Comparison of ENCODE assay signal across 11 mouse cellular contexts in the genomic region with DNA sequence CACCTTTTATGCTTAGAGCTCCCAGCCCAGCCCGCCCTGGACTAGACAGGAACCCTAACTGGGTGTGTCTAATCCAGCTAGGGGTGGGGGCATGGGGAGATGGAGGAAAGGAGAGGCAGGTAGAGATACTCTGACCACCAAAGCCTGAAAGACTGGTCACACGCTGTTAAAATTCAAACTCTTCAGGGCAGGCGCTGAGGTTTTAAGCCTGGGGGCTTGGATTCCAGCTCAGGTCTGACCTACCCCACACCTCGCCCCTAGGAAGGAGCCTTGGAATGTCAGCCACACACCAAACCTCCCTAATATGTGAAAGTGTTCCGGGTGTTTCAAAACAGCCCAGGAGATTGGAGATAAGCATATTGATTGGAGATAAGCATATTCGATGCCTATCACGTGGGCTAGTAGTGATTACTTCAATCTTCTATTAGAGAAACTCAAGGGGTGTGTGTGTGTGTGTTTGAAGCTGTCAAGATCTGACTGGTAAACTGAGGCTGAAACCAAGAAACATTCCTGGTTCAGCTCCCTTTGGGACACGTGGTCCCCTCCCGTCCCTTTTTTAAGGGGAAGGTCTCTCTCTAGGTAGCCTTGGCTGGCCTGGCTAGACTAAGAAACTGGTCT. TPM values are rescaled to one million over a fixed set of nuclear protein-coding genes. Genes with fewer than 3 reads are reported as not detected.
DNase-seq lines count a peak whose midpoint lies in the region; ATAC-seq and TF ChIP-seq lines count a peak whose summit lies in the region.
"Had no signal": no experiment of that assay in that cellular context is flagged by ENCODE, and none has a peak within 500 bp of the region (broad histone marks: within the 10 kb centered on the region; RNA-seq: fewer than 3 reads in every experiment).

No protein-coding gene starts in this region.

- 0 out of 2 replicates have a peak, but pooled peaks cover 5% of the 10 kb centered on the region for H3K36me3 ChIP-seq in hindbrain, embryonic 10.5 days
- no peaks in the 10 kb centered on the region for H3K36me3 ChIP-seq in hindbrain, embryonic 12.5 days
- peaks cover under 1% of the 10 kb centered on the region for H3K36me3 ChIP-seq in intestine, embryonic 15.5 days
- H3K36me3 ChIP-seq in liver, embryonic 14.5 days (replicated peaks; ENCODE audit: control insufficient read depth, insufficient read depth, low read depth): no peaks in the 10 kb centered on the region
- no peaks in the 10 kb centered on the region for H3K36me3 ChIP-seq in neural tube, embryonic 15.5 days
- H3K36me3 ChIP-seq in midbrain, embryonic 16.5 days (ENCODE audit: control insufficient read depth, insufficient read depth, low read length): no peaks in the 10 kb centered on the region

- H3K27ac ChIP-seq in hindbrain, embryonic 10.5 days: peak overlapping the region; percentile 65; the same call in 1 of the 2 replicates
- no peak overlapping the region for H3K27ac ChIP-seq in hindbrain, embryonic 12.5 days
- peak overlapping the region; percentile 73 for H3K27ac ChIP-seq in intestine, embryonic 15.5 days
- H3K27ac ChIP-seq in liver, embryonic 14.5 days: no peak overlapping the region
- no peak overlapping the region for H3K27ac ChIP-seq in neural tube, embryonic 15.5 days (replicated peaks)
- H3K27ac ChIP-seq in midbrain, embryonic 16.5 days (ENCODE audit: low read length): no peak overlapping the region

- no peak for DNase-seq in hindbrain, embryonic 10.5 days (ENCODE audit: low spot score)
- peak; percentile 56 for DNase-seq in R1 (ENCODE audit: low read depth, low spot score)
- no peak for DNase-seq in liver, embryonic 14.5 days (ENCODE audit: low read depth in 3 of 3, low spot score in 3 of 3)
- DNase-seq in left cerebral cortex, adult 18-20 months (ENCODE audit: low spot score in 2 of 2): no peak
- DNase-seq: left cerebral cortex, postnatal 4 days had no signal

- H3K4me1 ChIP-seq in hindbrain, embryonic 10.5 days (replicated peaks): peaks cover 68% of the 10 kb centered on the region
- H3K4me1 ChIP-seq in hindbrain, embryonic 12.5 days: peaks cover 26% of the 10 kb centered on the region
- peaks cover 69% of the 10 kb centered on the region for H3K4me1 ChIP-seq in intestine, embryonic 15.5 days (replicated peaks)
- peaks cover 0 to 14% of the 10 kb centered on the region in 2 experiments; a peak in 2 of 4 replicates for H3K4me1 ChIP-seq in liver, embryonic 14.5 days (replicated peaks; ENCODE audit: control insufficient read depth in 2 of 2, insufficient read depth in 2 of 2, low read length in 1 of 2)
- H3K4me1 ChIP-seq in neural tube, embryonic 15.5 days: peaks cover 2% of the 10 kb centered on the region; the same call in 1 of the 2 replicates
- no peaks in the 10 kb centered on the region for H3K4me1 ChIP-seq in midbrain, embryonic 16.5 days (ENCODE audit: control insufficient read depth, insufficient read depth, low read length)

- no peak overlapping the region for H3K4me2 ChIP-seq in hindbrain, embryonic 12.5 days (replicated peaks)
- H3K4me2 ChIP-seq in intestine, embryonic 15.5 days (replicated peaks): peak overlapping the region; percentile 54
- peak overlapping the region; percentile 35 for H3K4me2 ChIP-seq in liver, embryonic 14.5 days (ENCODE audit: low read depth)
- no peak overlapping the region for H3K4me2 ChIP-seq in neural tube, embryonic 15.5 days
- H3K4me2 ChIP-seq in midbrain, embryonic 16.5 days (ENCODE audit: low read length): no peak overlapping the region

- no peak for ATAC-seq in hindbrain, embryonic 12.5 days (ENCODE audit: low FRiP score)
- ATAC-seq in intestine, embryonic 15.5 days: no peak
- ATAC-seq in liver, embryonic 14.5 days (ENCODE audit: insufficient read depth): no peak
- ATAC-seq in neural tube, embryonic 15.5 days (ENCODE audit: low FRiP score): no peak
- ATAC-seq in midbrain, embryonic 16.5 days: no peak

- no peak overlapping the region for H3K4me3 ChIP-seq in hindbrain, embryonic 10.5 days
- no peak overlapping the region for H3K4me3 ChIP-seq in hindbrain, embryonic 12.5 days
- no peak overlapping the region for H3K4me3 ChIP-seq in intestine, embryonic 15.5 days (replicated peaks)
- H3K4me3 ChIP-seq in liver, embryonic 14.5 days (ENCODE audit: insufficient read depth in 1 of 2, low read depth in 2 of 2, low read length in 2 of 2): no peak overlapping the region
- no peak overlapping the region for H3K4me3 ChIP-seq in neural tube, embryonic 15.5 days (replicated peaks)
- H3K4me3 ChIP-seq in midbrain, embryonic 16.5 days (ENCODE audit: low read depth, low read length): no peak overlapping the region

- no peak for TF ChIP-seq CTCF in liver, embryonic 14.5 days (IDR thresholded peaks at IDR 0.05; ENCODE audit: low read depth)

- no peak for TF ChIP-seq EP300 in liver, embryonic 14.5 days (IDR thresholded peaks at IDR 0.05; ENCODE audit: low read depth)

- no peaks in the 10 kb centered on the region for H3K9me3 ChIP-seq in hindbrain, embryonic 10.5 days
- no peaks in the 10 kb centered on the region for H3K9me3 ChIP-seq in hindbrain, embryonic 12.5 days (replicated peaks)
- H3K9me3 ChIP-seq in intestine, embryonic 15.5 days: no peaks in the 10 kb centered on the region
- H3K9me3 ChIP-seq in liver, embryonic 14.5 days (ENCODE audit: control insufficient read depth, low read length): no peaks in the 10 kb centered on the region
- H3K9me3 ChIP-seq in neural tube, embryonic 15.5 days (replicated peaks): no peaks in the 10 kb centered on the region
- H3K9me3 ChIP-seq in midbrain, embryonic 16.5 days (replicated peaks; ENCODE audit: control insufficient read depth, low read length, poor library complexity, severe bottlenecking): no peaks in the 10 kb centered on the region

- H3K9ac ChIP-seq in hindbrain, embryonic 12.5 days: no peak overlapping the region
- H3K9ac ChIP-seq in intestine, embryonic 15.5 days: 0 out of 2 replicates have a peak overlapping the region, but pooled peaks have one; percentile 2
- no peak overlapping the region for H3K9ac ChIP-seq in liver, embryonic 14.5 days (replicated peaks)
- no peak overlapping the region for H3K9ac ChIP-seq in neural tube, embryonic 15.5 days (replicated peaks)
- no peak overlapping the region for H3K9ac ChIP-seq in midbrain, embryonic 16.5 days (ENCODE audit: low read depth, low read length)

- H3K27me3 ChIP-seq in hindbrain, embryonic 10.5 days (ENCODE audit: insufficient read depth, poor library complexity, severe bottlenecking): peaks cover 29% of the 10 kb centered on the region
- peaks cover 11% of the 10 kb centered on the region for H3K27me3 ChIP-seq in hindbrain, embryonic 12.5 days
- H3K27me3 ChIP-seq in intestine, embryonic 15.5 days (replicated peaks): no peaks in the 10 kb centered on the region
- H3K27me3 ChIP-seq in liver, embryonic 14.5 days (ENCODE audit: control insufficient read depth, insufficient read depth, low read length): no peaks in the 10 kb centered on the region
- no peaks in the 10 kb centered on the region for H3K27me3 ChIP-seq in neural tube, embryonic 15.5 days (replicated peaks)
- H3K27me3 ChIP-seq in midbrain, embryonic 16.5 days (ENCODE audit: control insufficient read depth, insufficient read depth, low read depth, low read length): no peaks in the 10 kb centered on the region

- 81% methylated on average over 9 of the region's 9 CpGs for WGBS in hindbrain, embryonic 10.5 days
- WGBS in hindbrain, embryonic 12.5 days: 78% methylated on average over 9 of the region's 9 CpGs
- WGBS in intestine, embryonic 15.5 days: 63% methylated on average over 9 of the region's 9 CpGs
- 49% methylated on average over 9 of the region's 9 CpGs for WGBS in liver, embryonic 14.5 days (ENCODE audit: insufficient replicate concordance)
- 91% methylated on average over 9 of the region's 9 CpGs for WGBS in neural tube, embryonic 15.5 days
- 89% methylated on average over 9 of the region's 9 CpGs for WGBS in midbrain, embryonic 16.5 days

RNA-seq across cellular contexts. Expression of a gene that starts 10.3 kb away (rescaled TPM):
- polyA plus RNA-seq in hindbrain, embryonic 10.5 days (2016; fragmentation: Nextera tagmentation; extraction: Ambion mirVana): 14.8 and 18.0 TPM in 2 replicates
- polyA plus RNA-seq in hindbrain, embryonic 12.5 days (2016; fragmentation: Nextera tagmentation; extraction: Ambion mirVana): 17.6 and 18.8 TPM in 2 replicates
- 120 and 126 TPM in 2 replicates for polyA plus RNA-seq in intestine, embryonic 15.5 days (2015; fragmentation: Nextera tagmentation; extraction: Ambion mirVana)
- polyA plus RNA-seq in liver, embryonic 14.5 days (2012; rRNA removed): 9.7 and 10.8 TPM in 2 replicates
- 23.8 and 25.4 TPM in 2 replicates for polyA plus RNA-seq in liver, embryonic 14.5 days (2014; fragmentation: Nextera tagmentation; extraction: Ambion mirVana)
- 9.0 and 26.2 TPM in 2 replicates for polyA plus RNA-seq in neural tube, embryonic 15.5 days (2015; fragmentation: Nextera tagmentation; extraction: Ambion mirVana)
- 10 to 100 TPM; 72.7 to 80.1 TPM for total RNA-seq in left cerebral cortex, adult 18-20 months (2021)
- 6.3 and 8.7 TPM in 2 replicates for polyA plus RNA-seq in midbrain, embryonic 16.5 days (2015; fragmentation: Nextera tagmentation; extraction: Ambion mirVana)

RNA-seq across cellular contexts. Expression of a gene that starts 23.4 kb away (rescaled TPM):
- 61.5 and 76.4 TPM in 2 replicates for polyA plus RNA-seq in hindbrain, embryonic 10.5 days (2016; fragmentation: Nextera tagmentation; extraction: Ambion mirVana)
- polyA plus RNA-seq in hindbrain, embryonic 12.5 days (2016; fragmentation: Nextera tagmentation; extraction: Ambion mirVana): 65.1 and 71.5 TPM in 2 replicates
- polyA plus RNA-seq in intestine, embryonic 15.5 days (2015; fragmentation: Nextera tagmentation; extraction: Ambion mirVana): 51.1 and 61.9 TPM in 2 replicates
- polyA plus RNA-seq in liver, embryonic 14.5 days (2012; rRNA removed): 15.9 and 20.6 TPM in 2 replicates
- 30.7 TPM in 2 replicates for polyA plus RNA-seq in liver, embryonic 14.5 days (2014; fragmentation: Nextera tagmentation; extraction: Ambion mirVana)
- polyA plus RNA-seq in neural tube, embryonic 15.5 days (2015; fragmentation: Nextera tagmentation; extraction: Ambion mirVana): 86.8 and 92.7 TPM in 2 replicates
- 10 to 100 TPM; 43.5 to 44.6 TPM for total RNA-seq in left cerebral cortex, adult 18-20 months (2021)
- 86.7 and 90.0 TPM in 2 replicates for polyA plus RNA-seq in midbrain, embryonic 16.5 days (2015; fragmentation: Nextera tagmentation; extraction: Ambion mirVana)

RNA-seq across cellular contexts. Expression of a gene that starts 27.4 kb away (rescaled TPM):
- polyA plus RNA-seq in hindbrain, embryonic 10.5 days (2016; fragmentation: Nextera tagmentation; extraction: Ambion mirVana): 4.4 and 4.5 TPM in 2 replicates
- 1.2 and 5.7 TPM in 2 replicates for polyA plus RNA-seq in hindbrain, embryonic 12.5 days (2016; fragmentation: Nextera tagmentation; extraction: Ambion mirVana)
- 9.4 and 18.5 TPM in 2 replicates for polyA plus RNA-seq in intestine, embryonic 15.5 days (2015; fragmentation: Nextera tagmentation; extraction: Ambion mirVana)
- polyA plus RNA-seq in liver, embryonic 14.5 days (2012; rRNA removed): 0.13 and 1.7 TPM in 2 replicates
- 1.9 and 5.9 TPM in 2 replicates for polyA plus RNA-seq in liver, embryonic 14.5 days (2014; fragmentation: Nextera tagmentation; extraction: Ambion mirVana)
- polyA plus RNA-seq in neural tube, embryonic 15.5 days (2015; fragmentation: Nextera tagmentation; extraction: Ambion mirVana): 4.5 and 5.8 TPM in 2 replicates
- total RNA-seq in left cerebral cortex, adult 18-20 months (2021): 1 to 10 TPM; 2.0 to 6.4 TPM
- 7.5 and 8.2 TPM in 2 replicates for polyA plus RNA-seq in midbrain, embryonic 16.5 days (2015; fragmentation: Nextera tagmentation; extraction: Ambion mirVana)

RNA-seq across cellular contexts. Expression of a gene that starts 28.4 kb away (rescaled TPM):
- 0.35 and 0.72 TPM in 2 replicates for polyA plus RNA-seq in hindbrain, embryonic 10.5 days (2016; fragmentation: Nextera tagmentation; extraction: Ambion mirVana)
- 31.5 and 39.5 TPM in 2 replicates for polyA plus RNA-seq in hindbrain, embryonic 12.5 days (2016; fragmentation: Nextera tagmentation; extraction: Ambion mirVana)
- 9.3 and 11.0 TPM in 2 replicates for polyA plus RNA-seq in intestine, embryonic 15.5 days (2015; fragmentation: Nextera tagmentation; extraction: Ambion mirVana)
- polyA plus RNA-seq in liver, embryonic 14.5 days (2012; rRNA removed): 0.16 and 0.44 TPM in 2 replicates
- not detected in 2 replicates for polyA plus RNA-seq in liver, embryonic 14.5 days (2014; fragmentation: Nextera tagmentation; extraction: Ambion mirVana)
- polyA plus RNA-seq in neural tube, embryonic 15.5 days (2015; fragmentation: Nextera tagmentation; extraction: Ambion mirVana): 8.5 and 11.1 TPM in 2 replicates
- total RNA-seq in left cerebral cortex, adult 18-20 months (2021): 1 to 10 TPM; 8.4 to 8.5 TPM
- polyA plus RNA-seq in midbrain, embryonic 16.5 days (2015; fragmentation: Nextera tagmentation; extraction: Ambion mirVana): 0.93 and 1.1 TPM in 2 replicates

RNA-seq across cellular contexts. Expression of a gene that starts 30.4 kb away (rescaled TPM):
- 0.02 TPM in 1 of 2 replicates, not detected in the other for polyA plus RNA-seq in hindbrain, embryonic 10.5 days (2016; fragmentation: Nextera tagmentation; extraction: Ambion mirVana)
- 0.33 and 0.37 TPM in 2 replicates for polyA plus RNA-seq in hindbrain, embryonic 12.5 days (2016; fragmentation: Nextera tagmentation; extraction: Ambion mirVana)
- 16.1 and 40.7 TPM in 2 replicates for polyA plus RNA-seq in intestine, embryonic 15.5 days (2015; fragmentation: Nextera tagmentation; extraction: Ambion mirVana)
- 0.06 and 0.08 TPM in 2 replicates for polyA plus RNA-seq in liver, embryonic 14.5 days (2012; rRNA removed)
- 0.05 TPM in 1 of 2 replicates, not detected in the other for polyA plus RNA-seq in liver, embryonic 14.5 days (2014; fragmentation: Nextera tagmentation; extraction: Ambion mirVana)
- 0.17 and 0.61 TPM in 2 replicates for polyA plus RNA-seq in neural tube, embryonic 15.5 days (2015; fragmentation: Nextera tagmentation; extraction: Ambion mirVana)
- under 1 TPM; 0.33 to 0.56 TPM for total RNA-seq in left cerebral cortex, adult 18-20 months (2021)
- polyA plus RNA-seq in midbrain, embryonic 16.5 days (2015; fragmentation: Nextera tagmentation; extraction: Ambion mirVana): 0.04 TPM in 1 of 2 replicates, not detected in the other
- total RNA-seq: adrenal gland, adult 18-20 months; gastrocnemius, postnatal 25 days had no signal

Comparison
In these comparisons a context has a peak if more than half of its experiments do, and no peak if none do; other contexts are left out.
1. H3K27ac ChIP-seq: peak in hindbrain, embryonic 10.5 days (single experiment) and intestine, embryonic 15.5 days (single experiment); none in hindbrain, embryonic 12.5 days (single experiment), liver, embryonic 14.5 days (single experiment), neural tube, embryonic 15.5 days (single experiment) and midbrain, embryonic 16.5 days (single experiment).
2. H3K4me2 ChIP-seq: peak in intestine, embryonic 15.5 days (single experiment) and liver, embryonic 14.5 days (single experiment); none in hindbrain, embryonic 12.5 days (single experiment), neural tube, embryonic 15.5 days (single experiment) and midbrain, embryonic 16.5 days (single experiment).